Mouse (Mus musculus): ENCODE results near the gene Tmem259. TPM values are rescaled to one million over a fixed set of nuclear protein-coding genes. Genes with fewer than 3 reads are reported as not detected.
A peak's percentile ranks its signal among the peaks of the same experiment; 100 is the strongest.

Gene Tmem259
- 20.2 and 20.5 TPM in 2 replicates for polyA plus RNA-seq (2015; fragmentation: Nextera tagmentation; extraction: Ambion mirVana)

GRCm38 (mm10) chr10:79984195-79984816 is at the start of gene Tmem259:
Tmem259 (minus strand) TSS chr10:79984330.
- ATAC-seq (ENCODE audit: borderline replicate concordance, extremely low read depth, low FRiP score, low TSS enrichment) = peak; percentile 67
- H3K9me3 ChIP-seq = no peaks in the 10 kb centered on the region
- peak within 1 kb of the TSS; percentile 86 for H3K4me3 ChIP-seq
- H3K4me2 ChIP-seq = peak within 1 kb of the TSS; percentile 91
- H3K36me3 ChIP-seq = peaks cover under 1% of the 10 kb centered on the region; the same call in 1 of the 2 replicates
- whole genome bisulfite sequencing = under 1% methylated on average over 48 of the region's 49 CpGs
- H3K4me1 ChIP-seq = peaks cover 49% of the 10 kb centered on the region
- no peaks in the 10 kb centered on the region for H3K27me3 ChIP-seq
- H3K27ac ChIP-seq = peak within 1 kb of the TSS; percentile 99
- peak within 1 kb of the TSS; percentile 95 for H3K9ac ChIP-seq

GRCm38 (mm10) chr10:80032799-80033480 is 48.8 kb upstream of the Tmem259 start:
- Histone ChIP-seq H3K36me3 (peaks cover 35% of the 10 kb centered on the region), H3K4me3 (no peak overlapping the region), H3K27ac (peak overlapping the region; percentile 76), H3K4me1 (peaks cover 28% of the 10 kb centered on the region), H3K9me3 (no peaks in the 10 kb centered on the region), H3K27me3 (no peaks in the 10 kb centered on the region), H3K4me2 (no peak overlapping the region), H3K9ac (no peak overlapping the region)
- ATAC-seq (ENCODE audit: borderline replicate concordance, extremely low read depth, low FRiP score, low TSS enrichment) = peak; percentile 47; the same call in 1 of the 2 replicates
- WGBS = 23% methylated on average over 5 of the region's 5 CpGs

- no peaks in the 10 kb centered on the region for H3K27me3 ChIP-seq
- ATAC-seq (ENCODE audit: borderline replicate concordance, extremely low read depth, low FRiP score, low TSS enrichment) = no peak
- H3K9ac ChIP-seq = no peak overlapping the region
- peaks cover 25% of the 10 kb centered on the region for H3K4me1 ChIP-seq
- no peaks in the 10 kb centered on the region for H3K9me3 ChIP-seq
- peaks cover 13% of the 10 kb centered on the region for H3K36me3 ChIP-seq
- H3K4me3 ChIP-seq = no peak overlapping the region
- no peak overlapping the region for H3K27ac ChIP-seq
- 73% methylated on average over 17 of the region's 17 CpGs for WGBS
- H3K4me2 ChIP-seq = no peak overlapping the region
Observed at GRCm38 (mm10) chr10:80030736-80031135, 46.6 kb upstream of the Tmem259 start.

GRCm38 (mm10) chr10:80030191-80030590 is 46.1 kb upstream of the Tmem259 start:
- Histone ChIP-seq H3K27me3 (no peaks in the 10 kb centered on the region), H3K9me3 (no peaks in the 10 kb centered on the region), H3K4me2 (no peak overlapping the region), H3K36me3 (peaks cover 8% of the 10 kb centered on the region), H3K9ac (no peak overlapping the region), H3K4me3 (no peak overlapping the region), H3K4me1 (peaks cover 25% of the 10 kb centered on the region), H3K27ac (no peak overlapping the region)
- 79% methylated on average over 9 of the region's 9 CpGs for WGBS
- ATAC-seq (ENCODE audit: borderline replicate concordance, extremely low read depth, low FRiP score, low TSS enrichment) = no peak

- Histone ChIP-seq H3K27me3 (no peaks in the 10 kb centered on the region), H3K9ac (no peak overlapping the region), H3K4me2 (no peak overlapping the region), H3K27ac (no peak overlapping the region), H3K36me3 (no peaks in the 10 kb centered on the region), H3K4me3 (no peak overlapping the region), H3K9me3 (no peaks in the 10 kb centered on the region), H3K4me1 (peaks cover 16% of the 10 kb centered on the region)
- no peak for ATAC-seq (ENCODE audit: borderline replicate concordance, extremely low read depth, low FRiP score, low TSS enrichment)
- 96% methylated on average over 13 of the region's 13 CpGs for WGBS
Observed at GRCm38 (mm10) chr10:80028521-80028846, 44.4 kb upstream of the Tmem259 start.

- Histone ChIP-seq H3K9ac (no peak overlapping the region), H3K4me2 (no peak overlapping the region), H3K27me3 (no peaks in the 10 kb centered on the region), H3K4me3 (no peak overlapping the region), H3K27ac (no peak overlapping the region), H3K9me3 (no peaks in the 10 kb centered on the region), H3K36me3 (no peaks in the 10 kb centered on the region), H3K4me1 (peaks cover 11% of the 10 kb centered on the region)
- 69% methylated on average over 20 of the region's 20 CpGs for WGBS
- peak; percentile 24; the same call in 1 of the 2 replicates for ATAC-seq (ENCODE audit: borderline replicate concordance, extremely low read depth, low FRiP score, low TSS enrichment)
Observed at GRCm38 (mm10) chr10:80027681-80028520, 43.8 kb upstream of the Tmem259 start.

GRCm38 (mm10) chr10:80025889-80026288 is 41.8 kb upstream of the Tmem259 start:
- no peak overlapping the region for H3K27ac ChIP-seq
- H3K9me3 ChIP-seq = no peaks in the 10 kb centered on the region
- peaks cover 5% of the 10 kb centered on the region for H3K4me1 ChIP-seq
- no peak overlapping the region for H3K4me2 ChIP-seq
- H3K27me3 ChIP-seq = no peaks in the 10 kb centered on the region
- WGBS = 54% methylated on average over 12 of the region's 12 CpGs
- no peaks in the 10 kb centered on the region; the same call in 1 of the 2 replicates for H3K36me3 ChIP-seq
- H3K4me3 ChIP-seq = no peak overlapping the region
- H3K9ac ChIP-seq = no peak overlapping the region
- 0 out of 2 replicates have a peak, but pooled peaks have one; percentile 31 for ATAC-seq (ENCODE audit: borderline replicate concordance, extremely low read depth, low FRiP score, low TSS enrichment)

- no peak overlapping the region for H3K4me2 ChIP-seq
- no peak overlapping the region for H3K9ac ChIP-seq
- peaks cover 9% of the 10 kb centered on the region for H3K4me1 ChIP-seq
- H3K27me3 ChIP-seq = no peaks in the 10 kb centered on the region
- no peak overlapping the region for H3K4me3 ChIP-seq
- 73% methylated on average over 10 of the region's 10 CpGs for WGBS
- no peak for ATAC-seq (ENCODE audit: borderline replicate concordance, extremely low read depth, low FRiP score, low TSS enrichment)
- H3K9me3 ChIP-seq = no peaks in the 10 kb centered on the region
- no peaks in the 10 kb centered on the region; the same call in 1 of the 2 replicates for H3K36me3 ChIP-seq
- no peak overlapping the region for H3K27ac ChIP-seq
Observed at GRCm38 (mm10) chr10:80025463-80025862, 41.3 kb upstream of the Tmem259 start.

- H3K4me3 ChIP-seq = no peak overlapping the region
- no peak overlapping the region for H3K9ac ChIP-seq
- no peaks in the 10 kb centered on the region; the same call in 1 of the 2 replicates for H3K36me3 ChIP-seq
- H3K27me3 ChIP-seq = no peaks in the 10 kb centered on the region
- no peak overlapping the region for H3K27ac ChIP-seq
- H3K4me1 ChIP-seq = peaks cover 14% of the 10 kb centered on the region
- no peak overlapping the region for H3K4me2 ChIP-seq
- 47% methylated on average over 4 of the region's 4 CpGs for WGBS
- no peaks in the 10 kb centered on the region for H3K9me3 ChIP-seq
- no peak for ATAC-seq (ENCODE audit: borderline replicate concordance, extremely low read depth, low FRiP score, low TSS enrichment)
Observed at GRCm38 (mm10) chr10:80025044-80025347, 40.9 kb upstream of the Tmem259 start.

- H3K9ac ChIP-seq = no peak overlapping the region
- 75% methylated on average over 15 of the region's 15 CpGs for WGBS
- H3K4me2 ChIP-seq = no peak overlapping the region
- H3K36me3 ChIP-seq = no peaks in the 10 kb centered on the region; the same call in 1 of the 2 replicates
- H3K27ac ChIP-seq = no peak overlapping the region
- no peaks in the 10 kb centered on the region for H3K27me3 ChIP-seq
- no peak for ATAC-seq (ENCODE audit: borderline replicate concordance, extremely low read depth, low FRiP score, low TSS enrichment)
- no peak overlapping the region for H3K4me3 ChIP-seq
- peaks cover 20% of the 10 kb centered on the region for H3K4me1 ChIP-seq
- H3K9me3 ChIP-seq = no peaks in the 10 kb centered on the region
Observed at GRCm38 (mm10) chr10:80024229-80025043, 40.3 kb upstream of the Tmem259 start.

- no peak for ATAC-seq (ENCODE audit: borderline replicate concordance, extremely low read depth, low FRiP score, low TSS enrichment)
- Histone ChIP-seq H3K27me3 (no peaks in the 10 kb centered on the region), H3K9ac (no peak overlapping the region), H3K4me1 (peaks cover 26% of the 10 kb centered on the region), H3K4me2 (no peak overlapping the region), H3K36me3 (no peaks in the 10 kb centered on the region; the same call in 1 of the 2 replicates), H3K27ac (no peak overlapping the region), H3K4me3 (no peak overlapping the region), H3K9me3 (no peaks in the 10 kb centered on the region)
- 69% methylated on average over 5 of the region's 5 CpGs for WGBS
Observed at GRCm38 (mm10) chr10:80023758-80024157, 39.6 kb upstream of the Tmem259 start.

Data from lung, embryonic 15.5 days (tissue).